Mouse (Mus musculus) E14TG2a.4 (cell line): Measurements from ENCODE around the gene Rhot2.
A peak's percentile ranks its signal among the peaks of the same experiment; 100 is the strongest.

Experiments used
- H3K27me3 ChIP-seq: 2 replicates; pipeline ENCODE4 v1.6.1; 2014; ENCODE audit warnings: low read length, control low read depth; ENCODE audit not compliant: insufficient read depth
- H3K36me3 ChIP-seq: 2 replicates; pipeline ENCODE4 v1.6.1; 2014; ENCODE audit warnings: low read length, control low read depth; ENCODE audit not compliant: insufficient read depth
- H3K4me1 ChIP-seq: replicated peaks from 2 replicates; pipeline ENCODE4 v1.6.1; 2014; ENCODE audit warnings: low read depth, low read length, control low read depth
- H3K4me3 ChIP-seq: replicated peaks from 2 replicates; pipeline ENCODE4 v1.5.1; 2014; ENCODE audit warnings: mild to moderate bottlenecking, low read length
- H3K9me3 ChIP-seq: 2 replicates; pipeline ENCODE4 v1.6.1; 2014; ENCODE audit warnings: low read length, control low read depth
- CTCF ChIP-seq: conservative IDR thresholded peaks from 2 replicates; pipeline ENCODE4 v1.5.1; 2014; ENCODE audit warnings: low read length
- NANOG ChIP-seq: IDR thresholded peaks from 2 replicates; pipeline ENCODE4 v1.6.1; 2014; ENCODE audit warnings: borderline replicate concordance, low read length, mixed read lengths
- POU5F1 ChIP-seq: IDR thresholded peaks from 2 replicates; pipeline ENCODE4 v1.6.1; 2014; ENCODE audit warnings: low read length, borderline replicate concordance

The Rhot2 gene

DNA sequence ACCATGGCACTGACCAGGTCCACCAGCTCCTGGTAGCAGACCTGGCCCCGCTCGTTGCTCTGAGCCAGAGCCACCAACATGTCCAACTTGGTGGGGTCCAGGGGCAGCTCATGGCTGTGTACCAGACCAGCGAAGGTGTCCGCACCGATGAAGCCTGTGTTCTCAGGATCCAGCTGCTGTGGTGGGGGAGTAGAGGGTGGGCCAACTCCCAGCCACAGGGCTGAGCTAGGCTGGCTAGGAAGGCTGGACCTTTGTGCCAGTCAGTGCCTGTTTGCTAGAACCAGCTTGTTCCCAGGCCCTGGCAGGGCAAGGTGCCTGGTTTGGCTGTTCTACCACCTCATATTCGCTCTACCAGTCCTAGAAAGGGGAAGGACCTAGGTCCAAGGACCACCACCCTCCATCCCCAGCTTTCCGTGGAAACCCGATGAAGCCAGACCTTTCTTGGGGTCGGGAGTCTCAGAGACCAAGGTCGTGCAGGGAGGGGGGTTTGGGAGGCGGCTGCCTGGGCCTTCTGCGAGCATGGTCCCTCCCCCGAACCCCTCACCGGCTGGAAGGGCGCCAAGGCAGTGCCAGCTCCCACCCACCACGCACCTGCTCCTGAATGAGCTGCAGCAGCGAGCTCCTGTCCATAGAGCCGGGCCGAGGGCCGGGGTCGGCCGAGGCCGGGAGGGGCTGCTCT lies 8.1 kb downstream of the Rhot2 start:
- Histone ChIP-seq H3K4me3 (peak overlapping the region; percentile 72), H3K36me3 (peaks cover 73% of the 10 kb centered on the region), H3K9me3 (no peaks in the 10 kb centered on the region), H3K27me3 (peaks cover 11% of the 10 kb centered on the region), H3K4me1 (peaks cover 60% of the 10 kb centered on the region)
- TF ChIP-seq NANOG, result no peak
- no peak for TF ChIP-seq CTCF
- no peak for TF ChIP-seq POU5F1

GRCm38 (mm10) chr17:25835816-25836215 lies 8.8 kb downstream of the Rhot2 start:
- TF ChIP-seq CTCF (no peak), POU5F1 (no peak), NANOG (no peak)
- Histone ChIP-seq H3K4me1 (peaks cover 65% of the 10 kb centered on the region), H3K4me3 (peak overlapping the region; percentile 72; the same call in 1 of the 2 replicates), H3K27me3 (peaks cover 11% of the 10 kb centered on the region), H3K9me3 (no peaks in the 10 kb centered on the region), H3K36me3 (peaks cover 73% of the 10 kb centered on the region)

- Histone ChIP-seq H3K36me3 (peaks cover 73% of the 10 kb centered on the region), H3K4me1 (peaks cover 70% of the 10 kb centered on the region)
- TF ChIP-seq POU5F1 (no peak), NANOG (no peak), CTCF (no peak)
Measured at GRCm38 (mm10) chr17:25835301-25835700, 9.3 kb downstream of the Rhot2 start.

DNA sequence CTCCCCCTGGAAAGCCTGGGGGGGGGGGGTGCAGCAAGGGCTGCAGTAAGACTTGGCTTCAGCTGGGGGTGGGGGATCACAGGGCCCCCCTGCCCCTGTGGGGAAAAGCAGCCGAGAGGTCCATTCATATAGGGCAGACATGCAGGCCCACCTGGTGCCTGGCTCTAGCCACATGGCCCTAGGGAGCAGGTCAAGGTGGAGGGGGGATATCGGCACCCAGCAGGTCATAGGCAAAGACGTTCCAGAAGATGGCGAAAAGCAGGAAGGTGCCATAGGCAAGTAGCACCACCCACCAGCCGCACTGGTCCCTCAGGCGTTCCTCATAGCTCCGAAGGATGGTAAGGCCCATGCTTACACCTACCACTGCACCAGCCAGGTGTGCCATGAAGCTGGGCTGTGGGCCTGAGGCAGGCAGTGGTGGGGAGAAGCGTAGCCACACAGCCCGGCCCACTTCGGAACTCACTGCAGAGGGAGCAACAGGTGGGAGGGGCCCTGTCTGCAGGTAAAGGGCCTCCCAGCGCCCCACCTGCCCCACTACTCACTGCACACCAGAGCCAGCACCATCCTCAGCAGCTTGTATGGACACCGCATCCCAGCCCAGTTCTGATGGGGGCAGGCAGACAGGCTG lies 9.9 kb downstream of the Rhot2 start:
- TF ChIP-seq NANOG (no peak), CTCF (no peak), POU5F1 (no peak)
- H3K27me3 ChIP-seq, result peaks cover 11% of the 10 kb centered on the region
- H3K4me3 ChIP-seq, result peak overlapping the region; percentile 95
- peaks cover 73% of the 10 kb centered on the region for H3K36me3 ChIP-seq
- H3K9me3 ChIP-seq, result no peaks in the 10 kb centered on the region
- H3K4me1 ChIP-seq, result peaks cover 76% of the 10 kb centered on the region

More at GRCm38 (mm10) chr17:25835301-25835700, 9.3 kb downstream of the Rhot2 start:
- Histone ChIP-seq H3K4me3 (peak overlapping the region; percentile 95; the same call in 1 of the 2 replicates), H3K27me3 (peaks cover 11% of the 10 kb centered on the region), H3K9me3 (no peaks in the 10 kb centered on the region)

GRCm38 (mm10) chr17:25833961-25834594 lies 10.6 kb downstream of the Rhot2 start:
- Histone ChIP-seq H3K4me3 (peak overlapping the region; percentile 95), H3K4me1 (peaks cover 78% of the 10 kb centered on the region), H3K9me3 (no peaks in the 10 kb centered on the region), H3K27me3 (peaks cover 11% of the 10 kb centered on the region), H3K36me3 (peaks cover 71% of the 10 kb centered on the region)
- TF ChIP-seq CTCF (no peak), NANOG (no peak), POU5F1 (no peak)

- no peak for TF ChIP-seq CTCF
- no peak for TF ChIP-seq NANOG
- TF ChIP-seq POU5F1, result no peak
- no peaks in the 10 kb centered on the region for H3K9me3 ChIP-seq
- peaks cover 83% of the 10 kb centered on the region for H3K4me1 ChIP-seq
- peak within 1 kb of the TSS; percentile 95 for H3K4me3 ChIP-seq
- H3K36me3 ChIP-seq, result peaks cover 65% of the 10 kb centered on the region
- H3K27me3 ChIP-seq, result peaks cover 11% of the 10 kb centered on the region
Measured at GRCm38 (mm10) chr17:25833291-25833663, 11.4 kb downstream of the Rhot2 start, which contains the start of gene Stub1. Gene Stub1 (minus strand): TSS chr17:25833404.

GRCm38 (mm10) chr17:25832436-25833290 lies 12.0 kb downstream of the Rhot2 start:
- Histone ChIP-seq H3K9me3 (no peaks in the 10 kb centered on the region), H3K4me3 (peak overlapping the region; percentile 95), H3K36me3 (peaks cover 65% of the 10 kb centered on the region), H3K4me1 (peaks cover 85% of the 10 kb centered on the region), H3K27me3 (peaks cover 11% of the 10 kb centered on the region)
- TF ChIP-seq NANOG (no peak), POU5F1 (no peak), CTCF (no peak)
